Mouse (Mus musculus): ENCODE data around the gene Evx1. TPM values are rescaled to one million over a fixed set of nuclear protein-coding genes. Genes with fewer than 3 reads are reported as not detected.
A peak's percentile ranks its signal among the peaks of the same experiment; 100 is the strongest.

Gene Evx1
- not detected for total RNA-seq (2022)

DNA sequence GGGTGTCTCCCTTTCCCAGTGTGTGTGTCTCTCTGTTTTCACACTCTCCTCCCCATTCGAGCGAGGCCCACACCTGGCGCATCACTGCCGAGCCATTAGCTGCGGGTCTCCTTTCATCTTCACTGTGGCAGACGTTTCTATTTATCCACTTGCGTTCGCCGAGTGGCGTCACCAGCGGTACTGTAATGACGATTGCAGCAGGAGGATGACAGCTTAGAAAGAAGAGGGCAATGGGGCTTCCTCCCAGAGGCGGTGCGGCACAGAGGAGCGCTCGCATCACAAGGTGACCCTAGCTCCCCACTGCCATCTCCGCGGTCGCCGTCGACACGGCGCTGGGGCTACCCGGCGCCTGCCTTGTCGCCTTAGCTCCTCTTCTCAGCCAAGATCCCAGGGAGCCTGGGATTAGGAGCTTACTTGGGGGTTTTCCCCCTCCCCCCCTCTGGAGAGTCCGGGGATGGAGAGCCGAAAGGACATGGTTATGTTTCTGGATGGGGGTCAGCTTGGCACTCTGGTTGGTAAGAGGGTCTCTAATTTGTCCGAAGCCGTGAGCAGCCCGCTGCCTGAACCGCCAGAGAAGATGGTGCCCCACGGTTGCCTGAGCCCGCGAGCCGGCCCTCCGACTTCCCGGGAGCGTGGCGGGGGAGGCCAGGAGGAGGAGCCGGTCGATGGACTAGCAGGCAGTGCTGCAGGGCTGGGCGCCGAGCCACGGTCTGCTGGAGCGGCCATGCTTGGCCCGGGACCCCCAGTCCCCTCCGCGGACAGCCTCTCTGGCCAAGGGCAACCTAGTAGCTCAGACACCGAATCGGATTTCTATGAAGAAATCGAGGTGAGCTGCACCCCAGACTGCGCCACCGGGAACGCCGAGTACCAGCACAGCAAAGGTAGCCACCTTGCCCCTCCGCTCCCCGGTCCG lies at the start of gene Evx1:
Gene Evx1 (plus strand): TSS at position 108 of the 913 bp plus-strand sequence.
- DNase-seq (ENCODE audit: low spot score in 2 of 2): no peak

DNA sequence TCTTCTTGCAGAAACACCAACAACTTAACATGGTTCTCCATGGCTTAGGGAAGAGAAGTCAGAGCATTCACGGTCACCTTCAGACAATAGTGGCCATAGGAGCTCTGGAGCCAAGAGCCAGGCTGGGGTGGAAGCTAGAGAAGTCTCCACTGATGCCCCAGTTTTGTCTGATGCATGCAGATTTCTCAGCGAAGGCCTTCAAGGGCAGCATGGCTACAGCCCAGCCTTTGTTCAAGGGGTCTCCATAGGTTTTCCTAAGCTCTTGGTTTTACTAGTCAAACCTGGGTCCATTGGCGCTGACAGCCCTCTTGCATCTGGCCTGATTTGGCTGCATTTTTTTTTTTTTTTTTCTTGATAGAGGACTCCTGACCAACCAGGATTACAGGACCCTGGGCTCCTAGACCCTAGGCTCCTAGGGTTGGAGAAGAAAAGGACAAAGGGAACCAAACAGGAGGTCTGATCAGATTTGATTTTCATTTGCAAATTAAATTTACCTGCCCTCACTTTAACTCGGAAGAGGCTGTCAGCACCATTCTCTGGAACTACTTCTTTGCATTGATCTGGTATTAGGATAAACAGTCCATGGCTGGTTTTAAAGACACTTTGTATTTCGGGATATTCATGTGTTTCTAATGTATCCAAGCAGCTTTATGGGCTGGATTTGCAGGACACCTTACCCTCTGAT lies 49.0 kb upstream of the Evx1 start:
- no peak for DNase-seq (ENCODE audit: low spot score in 2 of 2)

DNA sequence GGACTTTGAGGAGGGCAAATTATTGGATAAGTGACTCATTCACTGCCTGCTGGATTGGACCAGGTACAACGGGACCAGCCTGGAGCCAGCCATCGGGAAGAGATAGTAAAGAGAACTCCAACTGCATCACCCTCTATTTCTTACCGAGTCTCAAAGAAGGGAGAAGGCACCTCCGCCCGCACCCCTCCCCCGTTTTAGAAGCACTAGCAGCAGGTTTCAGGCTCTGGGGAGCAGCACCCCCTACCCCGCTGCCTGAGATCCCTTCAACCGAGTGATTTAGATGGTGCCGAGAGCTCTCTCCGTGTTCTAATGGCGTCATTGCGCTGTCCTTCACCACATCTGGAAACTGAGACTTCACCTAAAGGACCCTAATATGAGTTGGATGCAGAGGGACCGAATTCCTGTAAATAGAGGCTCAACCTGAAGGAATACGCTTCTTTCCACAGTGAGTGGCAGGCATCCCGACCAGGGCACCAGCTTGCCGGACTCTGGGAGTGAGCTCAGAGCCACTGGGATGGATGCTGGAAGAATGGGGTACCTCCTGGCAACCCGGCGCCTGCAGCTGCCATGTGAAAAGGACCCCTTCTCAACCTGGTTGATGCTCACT lies 47.9 kb upstream of the Evx1 start:
- DNase-seq (ENCODE audit: low spot score in 2 of 2): no peak

DNA sequence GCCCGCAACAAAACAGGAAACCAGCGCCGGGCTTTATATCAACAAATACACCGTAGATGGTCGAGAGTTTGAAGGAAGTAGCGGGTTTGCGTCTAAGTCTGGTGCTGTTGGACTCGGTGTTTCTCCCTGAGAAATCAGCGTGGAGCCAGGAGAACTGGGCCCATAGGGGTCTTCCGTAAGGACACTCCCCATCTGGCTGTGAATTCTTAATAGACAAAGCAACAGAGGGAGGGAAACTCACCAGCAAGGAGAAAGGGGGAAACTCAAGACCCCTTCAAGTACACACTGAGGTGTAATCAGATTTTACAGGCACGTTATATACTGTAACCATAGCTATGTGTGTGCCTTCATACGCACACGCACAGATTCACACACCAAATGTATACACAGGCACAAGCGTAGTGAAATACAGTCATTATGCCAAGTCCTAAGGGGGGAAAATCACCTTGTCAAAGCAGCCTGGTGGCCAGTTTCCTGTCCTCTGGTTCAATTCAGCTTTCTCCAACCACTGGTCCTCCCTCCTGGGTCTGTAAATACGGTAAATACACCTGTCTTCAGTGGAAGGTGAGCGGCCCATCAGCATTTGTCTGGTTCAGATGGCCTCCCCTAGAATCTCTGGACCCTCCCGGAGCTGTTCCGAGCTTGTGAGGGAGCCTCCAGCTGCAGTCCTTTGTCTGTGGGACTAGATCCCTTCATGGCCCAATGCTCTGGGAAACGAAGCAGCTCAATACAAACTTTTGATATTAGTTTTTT lies 47.2 kb upstream of the Evx1 start:
- DNase-seq (ENCODE audit: low spot score in 2 of 2): no peak

DNA sequence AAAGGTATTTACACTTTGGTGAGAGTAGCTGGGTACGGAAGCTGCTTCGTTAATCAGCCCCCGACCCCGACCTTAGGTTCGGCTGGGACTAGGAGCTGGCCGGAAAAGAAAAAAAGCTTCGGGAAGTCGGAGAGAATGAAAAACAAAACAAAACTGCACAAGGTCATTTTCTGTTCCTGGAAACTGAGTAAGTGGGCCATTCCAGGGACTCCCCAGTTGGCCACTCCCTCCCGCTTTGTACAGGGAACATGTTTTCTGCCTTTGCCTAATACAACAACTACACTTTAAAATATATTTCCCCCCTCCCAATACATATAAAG lies 46.7 kb upstream of the Evx1 start:
- DNase-seq (ENCODE audit: low spot score in 2 of 2): no peak

DNA sequence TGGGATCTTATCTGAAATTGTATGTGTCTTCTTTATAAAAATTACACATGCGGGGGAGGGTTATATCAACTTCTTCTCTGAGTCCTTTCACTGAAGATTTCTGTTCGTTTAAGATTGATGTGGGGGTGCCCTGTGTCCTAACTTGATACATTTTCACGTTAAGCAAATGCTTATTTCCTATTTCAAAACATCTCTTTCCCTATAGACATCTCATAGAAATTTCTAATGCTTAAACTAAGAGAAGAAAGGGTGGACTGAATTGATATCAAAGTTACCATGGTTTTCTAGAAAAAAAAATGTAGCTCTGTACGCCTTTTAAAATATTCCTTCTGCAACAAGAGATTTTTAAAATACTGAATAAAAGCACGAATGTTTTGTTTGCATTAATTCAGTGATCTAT lies 46.1 kb upstream of the Evx1 start:
- DNase-seq (ENCODE audit: low spot score in 2 of 2): no peak

DNA sequence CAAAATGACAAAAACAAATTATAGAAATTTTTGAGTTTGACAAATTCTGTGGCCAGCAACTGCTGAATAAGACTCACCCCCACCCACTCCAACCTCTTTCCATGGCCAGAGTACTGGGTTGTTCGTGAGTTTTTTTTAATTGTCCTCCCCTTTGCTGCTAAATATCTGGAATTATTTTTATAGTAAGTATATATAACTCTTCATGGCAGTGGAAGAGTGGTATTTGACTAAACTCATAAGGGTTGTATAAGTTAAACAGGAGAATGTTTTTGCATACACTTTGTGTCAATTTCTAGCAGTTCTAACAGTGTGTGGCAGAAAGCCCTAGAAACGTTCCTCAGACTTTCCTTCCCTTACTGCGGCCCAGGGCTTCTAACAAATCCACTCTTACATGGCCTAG lies 45.6 kb upstream of the Evx1 start:
- DNase-seq (ENCODE audit: low spot score in 2 of 2): no peak

DNA sequence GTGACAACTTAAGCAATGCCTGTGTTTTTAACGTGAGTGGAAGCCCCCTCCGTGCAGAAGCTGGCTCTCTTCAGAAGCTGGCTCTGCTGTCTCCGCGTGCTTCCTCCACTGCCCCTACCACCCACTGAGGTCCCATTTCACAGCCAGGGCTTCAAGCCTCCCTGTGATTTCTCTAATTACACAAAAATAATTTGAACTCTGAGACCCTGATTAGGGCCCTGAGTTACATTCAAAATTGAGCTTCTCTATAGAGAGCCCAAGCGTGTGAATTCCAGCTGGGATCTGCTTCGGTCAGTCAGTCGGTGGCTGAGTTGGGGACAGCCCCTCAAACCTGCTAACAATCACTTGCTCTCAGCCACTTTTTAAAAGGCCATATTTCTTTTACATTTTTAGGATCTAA lies 45.0 kb upstream of the Evx1 start:
- DNase-seq (ENCODE audit: low spot score in 2 of 2): no peak

DNA sequence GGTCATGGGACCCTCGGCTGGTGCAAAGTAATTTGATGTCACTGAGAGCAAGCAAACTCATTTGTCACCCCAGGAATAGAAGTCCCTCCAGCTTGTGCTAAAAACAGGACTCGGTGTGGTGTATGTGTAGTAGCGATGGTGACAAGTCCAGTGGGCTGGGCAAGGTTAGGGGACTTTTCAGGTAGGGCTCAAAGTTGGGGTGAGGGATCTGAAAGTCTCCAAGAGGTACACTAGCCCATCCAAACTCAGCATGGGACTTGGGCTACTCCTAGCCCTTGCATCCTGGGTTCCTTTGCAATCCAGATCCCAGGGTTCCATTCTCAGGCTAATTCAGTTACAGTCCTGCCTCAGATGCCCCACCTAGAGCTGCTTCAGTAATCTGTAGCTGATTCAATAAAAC lies 44.5 kb upstream of the Evx1 start:
- no peak for DNase-seq (ENCODE audit: low spot score in 2 of 2)

DNA sequence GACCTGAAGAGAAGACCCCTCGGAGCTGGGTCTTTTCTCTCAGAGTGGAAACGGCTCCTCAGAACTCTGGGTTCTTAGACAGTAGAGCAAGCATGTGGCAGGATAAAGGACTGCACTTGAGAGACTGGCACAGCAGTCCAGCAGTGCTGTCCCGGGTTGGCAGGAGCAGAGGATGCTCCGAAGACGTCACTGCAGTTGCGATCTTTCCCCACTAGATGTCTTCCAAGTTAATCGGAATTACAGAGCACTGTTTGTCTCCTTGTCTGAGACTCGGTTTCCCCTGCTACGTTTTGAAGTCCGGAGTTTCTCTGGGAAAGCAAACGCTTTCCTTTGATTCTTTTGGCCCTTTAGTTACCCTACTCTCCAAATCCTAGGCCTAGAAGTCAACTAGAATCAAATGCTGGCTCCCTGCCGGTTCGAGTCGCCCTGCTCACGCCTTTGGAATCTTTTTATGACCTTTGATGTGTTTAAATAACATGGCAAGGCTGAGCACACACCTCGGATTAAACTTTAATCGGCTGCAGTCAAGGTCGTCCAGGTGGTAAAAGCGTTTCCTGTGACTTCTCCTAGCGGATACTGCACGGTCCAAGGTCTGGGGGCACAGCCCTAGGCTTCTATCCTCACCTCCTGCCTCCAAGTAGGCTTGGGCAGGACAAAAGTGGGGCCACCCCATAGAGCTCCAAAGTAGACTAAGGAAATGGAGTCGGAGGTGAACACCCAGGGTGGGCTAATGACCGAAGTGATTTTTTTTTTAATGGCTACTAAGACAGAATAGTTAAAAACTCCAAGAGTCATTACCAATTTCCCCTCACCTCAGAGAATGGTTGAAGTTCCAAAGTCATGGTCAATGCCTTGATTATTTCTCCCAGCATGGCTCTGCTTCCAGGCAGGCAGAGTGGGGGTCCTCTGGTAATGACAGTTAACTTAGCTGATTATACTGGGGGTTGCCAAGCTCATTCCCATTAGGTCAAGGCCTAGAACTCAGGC lies 42.5 kb upstream of the Evx1 start:
- DNase-seq (ENCODE audit: low spot score in 2 of 2): peak in 1 of 2 experiments; percentile 18

DNA sequence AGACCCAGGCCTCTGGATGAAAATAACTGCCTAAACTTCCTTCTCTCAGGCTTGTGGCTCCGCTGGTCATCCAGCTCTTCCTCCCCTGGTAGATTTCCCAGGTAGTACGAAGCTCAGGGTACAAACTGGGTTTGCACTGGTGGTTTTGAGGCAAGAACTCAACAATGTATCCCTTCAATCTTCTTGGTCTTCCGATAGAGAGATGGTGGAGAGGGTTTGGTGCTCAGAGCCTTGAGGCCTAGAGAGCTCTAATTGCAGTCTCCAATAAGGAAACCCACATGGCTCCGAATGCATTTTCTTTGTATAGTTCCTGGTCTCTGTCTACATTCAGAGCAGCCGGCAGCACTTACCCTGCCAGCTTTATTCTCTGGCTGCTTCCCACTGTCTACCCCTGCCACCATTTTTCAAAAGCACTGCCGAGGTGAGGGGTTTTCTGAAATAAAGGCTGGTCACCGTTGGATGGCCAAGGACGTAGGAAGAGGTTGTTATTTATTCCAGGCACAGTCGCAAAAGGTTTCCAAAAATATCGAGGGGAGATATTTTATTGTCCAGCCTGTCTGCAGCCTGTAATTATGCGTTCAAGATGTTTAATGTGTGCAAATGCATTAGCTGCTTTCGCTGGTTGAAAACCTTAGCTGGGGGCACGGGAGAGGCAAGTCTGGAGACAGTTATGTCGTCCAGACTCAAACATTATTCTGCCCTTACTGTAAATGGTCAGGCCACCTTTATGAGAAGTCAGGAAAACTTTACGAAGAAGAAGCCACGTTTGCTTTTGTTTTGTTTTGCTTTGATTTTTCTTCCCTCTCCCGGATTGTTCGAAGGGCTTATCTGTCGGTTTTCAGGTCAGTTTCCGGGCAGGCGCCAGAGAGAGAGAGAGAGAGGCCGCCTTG lies 40.3 kb upstream of the Evx1 start:
- no peak for DNase-seq (ENCODE audit: low spot score in 2 of 2)

DNA sequence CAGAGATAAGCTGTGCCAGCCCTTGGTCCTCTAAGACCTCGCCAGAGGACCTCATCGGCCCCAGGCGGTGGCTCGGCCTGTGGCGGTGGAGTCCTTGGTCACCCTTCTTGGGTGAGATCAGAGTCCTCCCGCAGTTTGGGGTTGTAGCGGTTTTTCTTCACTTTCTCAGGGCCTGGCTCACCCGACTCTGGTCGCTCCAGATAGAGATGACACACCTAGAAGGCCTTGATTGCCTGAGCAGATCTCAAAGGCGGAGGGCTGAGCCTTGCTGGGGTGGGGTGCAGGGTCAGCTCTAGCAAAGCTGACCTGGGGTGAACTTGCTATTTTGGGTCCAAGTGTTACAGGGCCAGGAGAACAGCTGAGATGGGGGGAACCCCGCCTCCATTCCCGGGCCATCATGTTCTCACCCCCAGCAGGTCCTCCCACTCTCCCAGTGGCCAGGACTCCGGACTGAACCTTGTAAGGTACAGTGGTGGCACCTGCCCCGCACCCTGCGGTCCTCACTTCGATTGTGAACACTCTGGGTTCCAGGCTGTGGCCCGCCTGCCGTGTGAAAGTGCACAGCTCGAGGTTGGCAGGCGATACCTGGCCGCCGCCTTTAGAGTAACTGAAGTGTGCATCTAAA lies 39.5 kb upstream of the Evx1 start:
- DNase-seq (ENCODE audit: low spot score in 2 of 2): no peak

DNA sequence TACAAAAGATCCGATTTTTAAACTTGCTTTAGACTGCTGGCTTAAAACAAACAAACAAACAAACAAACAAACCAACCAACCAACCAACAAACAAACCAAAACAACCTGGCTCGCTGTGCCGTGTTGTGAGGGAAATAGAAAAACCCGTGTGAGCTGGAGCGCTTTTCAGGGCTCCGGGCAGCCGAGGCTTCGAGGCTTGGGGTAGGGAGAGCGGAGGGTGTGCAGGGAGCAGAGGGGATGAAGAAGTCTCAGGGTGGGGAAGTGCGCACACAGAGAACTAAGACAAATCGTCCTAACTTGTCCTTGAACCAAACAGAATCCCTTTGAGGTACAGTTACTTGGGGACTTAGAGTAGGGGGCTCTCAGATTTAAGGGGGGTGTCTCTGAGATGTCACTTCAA lies 38.7 kb upstream of the Evx1 start:
- DNase-seq (ENCODE audit: low spot score in 2 of 2): no peak

DNA sequence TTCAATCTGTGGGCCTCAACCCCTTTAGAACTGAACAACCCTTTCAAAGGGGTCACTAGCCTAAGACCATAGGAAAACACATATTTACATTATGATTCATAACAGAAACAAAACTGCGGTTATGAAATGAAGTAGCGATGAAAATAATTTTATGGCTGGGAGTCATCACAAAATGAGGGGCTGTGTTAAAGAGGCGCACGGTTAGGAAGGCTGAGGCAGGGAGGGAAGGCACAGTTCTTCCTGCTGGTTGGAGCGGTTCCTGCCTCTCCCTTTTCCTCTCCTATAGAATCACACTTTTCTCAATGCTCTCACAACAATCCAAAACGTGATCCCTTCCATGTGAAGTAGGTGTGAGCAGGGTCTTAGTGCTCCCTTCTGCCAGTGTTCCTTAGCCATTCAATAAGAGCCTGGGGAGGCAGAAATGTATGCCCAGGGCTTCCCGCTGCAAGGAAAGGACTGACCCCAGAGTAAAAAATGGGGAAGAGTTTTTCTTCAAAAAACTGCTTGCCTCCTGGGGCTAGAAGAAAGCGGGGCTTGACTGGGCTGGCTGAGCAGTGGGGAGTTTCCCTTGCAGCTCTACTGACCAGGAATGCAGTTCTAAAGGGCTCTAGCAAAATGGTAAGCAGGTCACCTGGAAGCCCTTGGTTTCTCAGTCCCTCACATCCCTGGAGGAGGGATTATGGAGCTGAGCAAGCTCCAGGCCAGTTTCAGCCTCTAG lies 37.6 kb upstream of the Evx1 start:
- DNase-seq (ENCODE audit: low spot score in 2 of 2): no peak

DNA sequence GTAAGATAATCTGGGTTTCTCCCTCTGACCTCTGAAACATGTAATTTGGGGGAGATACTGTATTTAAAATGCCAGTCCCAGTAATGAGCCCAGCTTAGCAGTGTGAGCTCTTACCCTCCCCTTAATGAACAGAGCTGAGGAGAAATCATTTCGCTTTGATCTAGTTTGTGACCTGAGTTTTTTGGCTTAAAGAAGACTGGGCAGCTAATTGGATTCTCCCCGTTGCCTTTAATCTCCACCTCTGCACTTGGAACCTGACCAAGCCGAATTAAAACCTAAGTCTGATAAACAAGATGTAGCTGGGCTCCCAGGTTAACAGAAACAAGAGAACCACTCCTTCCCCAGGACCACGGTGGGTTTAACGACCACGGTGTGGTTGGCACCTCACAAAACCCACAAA lies 36.9 kb upstream of the Evx1 start:
- DNase-seq (ENCODE audit: low spot score in 2 of 2): no peak

DNA sequence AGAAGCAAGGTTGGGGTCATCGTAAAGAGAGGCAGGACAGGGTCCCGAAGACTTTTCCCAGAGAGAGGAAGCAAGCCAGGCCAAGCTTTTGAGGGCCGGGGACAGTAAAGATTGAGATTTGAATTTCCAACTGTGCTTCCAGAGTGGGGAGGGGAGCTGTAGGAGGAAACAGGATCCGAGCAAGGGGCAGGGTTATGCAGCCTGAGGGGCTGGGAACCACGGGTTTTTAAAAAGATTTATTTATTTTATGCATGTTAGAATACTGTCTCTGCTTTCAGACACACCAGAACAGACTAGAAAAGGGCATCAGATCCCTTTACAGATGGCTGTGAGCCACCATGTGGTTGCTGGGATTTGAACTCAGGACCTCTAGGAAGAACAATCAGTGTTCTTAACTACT lies 36.4 kb upstream of the Evx1 start:
- DNase-seq (ENCODE audit: low spot score in 2 of 2): no peak

DNA sequence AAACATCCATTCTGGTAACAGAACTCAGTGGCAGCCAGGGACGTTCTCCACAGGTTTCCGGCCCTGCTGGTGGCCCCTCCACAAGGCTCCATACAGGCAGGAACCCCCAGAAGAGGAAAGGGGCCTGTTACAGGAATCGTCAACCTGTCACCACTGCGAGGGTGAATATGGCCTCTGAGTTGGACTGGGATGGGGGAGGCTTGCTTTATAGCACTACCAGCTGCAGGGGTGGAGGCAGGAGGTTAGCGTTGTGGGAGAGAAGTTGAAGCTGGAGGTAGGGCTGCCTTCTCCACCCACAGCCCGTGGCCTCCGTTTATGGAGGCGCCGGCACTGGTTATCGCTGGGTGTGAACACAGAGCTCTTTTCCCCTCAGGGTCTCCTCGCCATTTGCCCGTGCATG lies 32.2 kb upstream of the Evx1 start:
- no peak for DNase-seq (ENCODE audit: low spot score in 2 of 2)

DNA sequence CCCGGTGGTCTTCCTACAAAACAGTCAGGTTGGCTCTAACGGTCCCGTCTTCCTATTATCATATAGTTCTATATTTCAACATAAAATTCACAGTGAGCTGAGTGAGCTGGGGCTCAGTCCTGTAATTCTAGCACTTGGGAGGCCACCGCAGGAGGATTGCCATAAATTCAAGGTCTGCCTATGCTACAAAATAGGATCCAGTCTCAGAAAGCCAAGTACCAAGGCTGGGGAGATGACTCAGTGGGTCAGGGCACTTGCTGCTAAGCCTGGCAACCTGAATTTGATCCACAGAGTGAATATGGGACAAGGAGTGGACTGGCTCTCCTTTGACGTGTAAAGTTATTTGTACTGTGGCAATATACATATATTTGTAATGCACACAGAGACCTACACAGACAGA lies 29.4 kb upstream of the Evx1 start:
- no peak for DNase-seq (ENCODE audit: low spot score in 2 of 2)

DNA sequence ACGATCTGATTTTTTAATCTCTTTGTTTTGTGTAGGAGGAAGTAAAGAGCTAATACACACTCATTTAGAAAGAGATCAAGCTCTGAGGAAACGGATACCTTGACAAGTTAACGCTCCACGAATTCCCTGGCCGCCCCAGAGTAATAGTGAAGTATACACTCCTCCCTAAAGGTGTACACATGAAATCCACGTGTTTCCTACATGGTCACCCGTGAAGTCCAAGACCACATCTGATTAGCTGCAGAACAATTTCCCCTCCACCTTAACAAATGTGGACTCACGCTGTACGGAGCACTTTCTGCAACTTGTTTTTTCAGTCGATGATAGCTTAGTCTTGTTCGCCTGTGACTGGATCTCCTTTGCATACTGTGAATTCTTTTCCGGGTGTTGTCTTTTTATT lies 23.1 kb upstream of the Evx1 start:
- DNase-seq (ENCODE audit: low spot score in 2 of 2): no peak
